In the genomic region with DNA sequence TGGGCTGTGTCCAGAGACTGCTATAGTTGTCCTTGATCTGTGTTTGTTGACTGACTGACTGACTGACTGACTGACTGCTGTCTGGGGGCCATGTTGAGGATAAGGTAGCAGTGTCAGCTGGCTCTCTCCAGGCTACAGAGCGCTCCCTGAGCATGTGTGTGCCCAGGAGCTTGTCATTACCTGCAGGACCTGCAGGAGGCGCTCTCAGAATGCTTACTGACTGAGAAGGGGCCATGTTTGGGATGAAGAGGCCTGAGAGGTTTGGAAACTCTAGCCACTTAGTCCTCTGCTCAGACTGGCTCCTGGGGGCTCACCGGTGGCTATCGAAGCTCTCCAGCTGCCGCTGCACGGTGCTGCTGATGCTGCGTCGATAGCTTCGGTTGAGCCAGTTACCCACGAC, we compare ENCODE assay signal across 9 mouse cellular contexts. TPM values are rescaled to one million over a fixed set of nuclear protein-coding genes. Genes with fewer than 3 reads are reported as not detected.
DNase-seq lines count a peak whose midpoint lies in the region; ATAC-seq and TF ChIP-seq lines count a peak whose summit lies in the region.
"Had no signal": no experiment of that assay in that cellular context is flagged by ENCODE, and none has a peak within 500 bp of the region (broad histone marks: within the 10 kb centered on the region; RNA-seq: fewer than 3 reads in every experiment).

No protein-coding gene starts in this region.

- intact Hi-C loops in left cerebral cortex, postnatal 4 days (cut with DNase I): no loop called here

- WGBS in kidney, adult 2 months: 94% methylated on average over 10 of the region's 10 CpGs
- WGBS in kidney, embryonic 16.5 days: 92% methylated on average over 10 of the region's 10 CpGs

- no peak overlapping the region for H3K4me3 ChIP-seq in kidney, adult 2 months (ENCODE audit: insufficient read depth, low read depth, low read length)
- H3K4me3 ChIP-seq in kidney, embryonic 16.5 days (ENCODE audit: low read length): no peak overlapping the region
- peak overlapping the region; percentile 68 for H3K4me3 ChIP-seq in E14TG2a.4 (replicated peaks; ENCODE audit: low read length)
- H3K4me3 ChIP-seq: neural tube, embryonic 15.5 days had no signal

- H3K36me3 ChIP-seq in kidney, adult 2 months (ENCODE audit: control insufficient read depth, insufficient read depth, low read length): no peaks in the 10 kb centered on the region; the same call in none of the 2 replicates
- H3K36me3 ChIP-seq in kidney, embryonic 16.5 days (ENCODE audit: insufficient read depth, low read length): peaks cover 18% of the 10 kb centered on the region; the same call in 1 of the 2 replicates
- peaks cover 92% of the 10 kb centered on the region for H3K36me3 ChIP-seq in E14TG2a.4 (ENCODE audit: insufficient read depth, low read length)
- H3K36me3 ChIP-seq: neural tube, embryonic 15.5 days had no signal

- H3K9me3 ChIP-seq in kidney, embryonic 16.5 days (ENCODE audit: low read length): no peaks in the 10 kb centered on the region
- no peaks in the 10 kb centered on the region for H3K9me3 ChIP-seq in E14TG2a.4 (ENCODE audit: low read length)
- H3K9me3 ChIP-seq: neural tube, embryonic 15.5 days had no signal

- no peak overlapping the region for H3K9ac ChIP-seq in kidney, embryonic 16.5 days (replicated peaks; ENCODE audit: low read length)
- H3K9ac ChIP-seq: neural tube, embryonic 15.5 days had no signal

- no peaks in the 10 kb centered on the region for H3K27me3 ChIP-seq in kidney, adult 2 months (replicated peaks; ENCODE audit: control insufficient read depth, insufficient read depth, low read length)
- H3K27me3 ChIP-seq in kidney, embryonic 16.5 days (ENCODE audit: insufficient read depth, low read length): no peaks in the 10 kb centered on the region
- H3K27me3 ChIP-seq in E14TG2a.4 (ENCODE audit: insufficient read depth, low read length): no peaks in the 10 kb centered on the region
- H3K27me3 ChIP-seq: neural tube, embryonic 15.5 days had no signal

- no peak for TF ChIP-seq POLR2A in kidney, adult 2 months (IDR thresholded peaks at IDR 0.05; ENCODE audit: low read depth, low read length)

- no peak for DNase-seq in kidney, adult 2 months
- DNase-seq in ZHBTc4 (ENCODE audit: low read depth, low spot score): peak; percentile 91
- DNase-seq in lung, postnatal 4 days: peak; percentile 59 to 72
- DNase-seq in left cerebral cortex, postnatal 4 days: no peak
- no peak for DNase-seq in frontal cortex, postnatal 36 days (ENCODE audit: low spot score in 2 of 2)

- ATAC-seq in kidney, embryonic 16.5 days (ENCODE audit: low FRiP score, low TSS enrichment): no peak

- H3K4me1 ChIP-seq in kidney, adult 2 months (ENCODE audit: control insufficient read depth, insufficient read depth, low read length): no peaks in the 10 kb centered on the region
- no peaks in the 10 kb centered on the region for H3K4me1 ChIP-seq in kidney, embryonic 16.5 days (ENCODE audit: insufficient read depth, low read length)
- peaks cover 68% of the 10 kb centered on the region for H3K4me1 ChIP-seq in E14TG2a.4 (replicated peaks; ENCODE audit: low read depth, low read length)
- H3K4me1 ChIP-seq: neural tube, embryonic 15.5 days had no signal

- H3K4me2 ChIP-seq in kidney, embryonic 16.5 days (replicated peaks; ENCODE audit: low read depth, low read length): no peak overlapping the region
- H3K4me2 ChIP-seq: neural tube, embryonic 15.5 days had no signal

- H3K27ac ChIP-seq in kidney, adult 2 months (ENCODE audit: insufficient read depth, low read depth, low read length): no peak overlapping the region
- H3K27ac ChIP-seq in kidney, embryonic 16.5 days (ENCODE audit: low read length): no peak overlapping the region
- H3K27ac ChIP-seq: neural tube, embryonic 15.5 days had no signal

- peak; percentile 64 for TF ChIP-seq CTCF in kidney, adult 2 months (conservative IDR thresholded peaks at IDR 0.05; ENCODE audit: insufficient read depth, insufficient read length, low read depth, low read length)
- TF ChIP-seq CTCF in E14TG2a.4 (conservative IDR thresholded peaks at IDR 0.05; ENCODE audit: low read length): peak; percentile 97

RNA-seq across cellular contexts. Expression of a gene that starts 17.1 kb away (rescaled TPM):
- polyA plus RNA-seq in kidney, adult 2 months (2012; rRNA removed): not detected in 2 replicates
- polyA plus RNA-seq in kidney, embryonic 16.5 days (2015; fragmentation: Nextera tagmentation; extraction: Ambion mirVana): not detected in 2 replicates
- under 1 TPM; 0.52 to 0.96 TPM for total RNA-seq in left cerebral cortex, postnatal 4 days (2021)
- polyA plus RNA-seq: gonadal fat pad, adult 2 months had no signal

RNA-seq across cellular contexts. Expression of a gene that starts 22.1 kb away (rescaled TPM):
- polyA plus RNA-seq in kidney, adult 2 months (2012; rRNA removed): 10.3 and 10.8 TPM in 2 replicates
- polyA plus RNA-seq in kidney, embryonic 16.5 days (2015; fragmentation: Nextera tagmentation; extraction: Ambion mirVana): 5.8 and 6.4 TPM in 2 replicates
- total RNA-seq in left cerebral cortex, postnatal 4 days (2021): 100 to 1,000 TPM; 115 to 128 TPM

RNA-seq across cellular contexts. Expression of a gene that starts 23.5 kb away (rescaled TPM):
- polyA plus RNA-seq in kidney, adult 2 months (2012; rRNA removed): 18.0 and 19.1 TPM in 2 replicates
- 11.4 and 12.8 TPM in 2 replicates for polyA plus RNA-seq in kidney, embryonic 16.5 days (2015; fragmentation: Nextera tagmentation; extraction: Ambion mirVana)
- total RNA-seq in left cerebral cortex, postnatal 4 days (2021): 1 to 10 TPM in 1 of 2 experiments, under 1 TPM in 1; 0.90 to 1.5 TPM

RNA-seq across cellular contexts. Expression of a gene that starts 50.0 kb away (rescaled TPM):
- 0.44 and 0.52 TPM in 2 replicates for polyA plus RNA-seq in kidney, adult 2 months (2012; rRNA removed)
- 1.3 and 1.5 TPM in 2 replicates for polyA plus RNA-seq in kidney, embryonic 16.5 days (2015; fragmentation: Nextera tagmentation; extraction: Ambion mirVana)
- 1 to 10 TPM in 1 of 2 experiments, under 1 TPM in 1; 0.98 to 2.2 TPM for total RNA-seq in left cerebral cortex, postnatal 4 days (2021)

RNA-seq across cellular contexts. Expression of a gene that starts 50.8 kb away (rescaled TPM):
- polyA plus RNA-seq in kidney, adult 2 months (2012; rRNA removed): 16.2 and 21.0 TPM in 2 replicates
- 17.0 and 17.5 TPM in 2 replicates for polyA plus RNA-seq in kidney, embryonic 16.5 days (2015; fragmentation: Nextera tagmentation; extraction: Ambion mirVana)
- 10 to 100 TPM; 17.1 to 20.6 TPM for total RNA-seq in left cerebral cortex, postnatal 4 days (2021)

Comparison
In these comparisons a context has a peak if more than half of its experiments do, and no peak if none do; other contexts are left out.
1. DNase-seq: peak in ZHBTc4 (single experiment) and lung, postnatal 4 days (2 of 2); none in kidney, adult 2 months (single experiment), left cerebral cortex, postnatal 4 days (single experiment) and frontal cortex, postnatal 36 days (0 of 2).